Mouse (Mus musculus) stomach, embryonic 16.5 days (tissue): ENCODE measurements around the gene Timm29. TPM values are rescaled to one million over a fixed set of nuclear protein-coding genes. Genes with fewer than 3 reads are reported as not detected.

Experiments used
- ATAC-seq: fragments of 200-750 bp; cut with Nextera tagmentation; 2 replicates; pipeline ENCODE4 v1.8.0; 2017; ENCODE audit warnings: moderate number of reproducible peaks, moderate TSS enrichment; ENCODE audit not compliant: insufficient read depth, low FRiP score
- H3K27ac ChIP-seq: fragments of 300-500 bp; sonication (generic); 2 replicates; pipeline ENCODE4 v1.5.1; 2014; ENCODE audit warnings: low read length
- H3K27me3 ChIP-seq: fragments of 300-500 bp; sonication (generic); 2 replicates; pipeline ENCODE4 v1.6.1; 2014; ENCODE audit warnings: low read length, control low read depth, mixed read lengths; ENCODE audit not compliant: control insufficient read depth, insufficient read depth
- H3K36me3 ChIP-seq: fragments of 300-500 bp; sonication (generic); 2 replicates; pipeline ENCODE4 v1.6.1; 2014; ENCODE audit warnings: low read length; ENCODE audit not compliant: control insufficient read depth, insufficient read depth
- H3K4me1 ChIP-seq: fragments of 300-500 bp; sonication (generic); 2 replicates; pipeline ENCODE4 v1.6.1; 2014; ENCODE audit warnings: low read length, control low read depth, mixed read lengths; ENCODE audit not compliant: control insufficient read depth, insufficient read depth
- H3K4me2 ChIP-seq: fragments of 300-500 bp; sonication (generic); 2 replicates; pipeline ENCODE4 v1.6.1; 2014; ENCODE audit warnings: low read depth, low read length, mixed read lengths
- H3K4me3 ChIP-seq: fragments of 300-500 bp; sonication (generic); replicated peaks from 2 replicates; pipeline ENCODE4 v1.5.1; 2014; ENCODE audit warnings: mild to moderate bottlenecking, low read length
- H3K9ac ChIP-seq: fragments of 300-500 bp; sonication (generic); 2 replicates; pipeline ENCODE4 v1.6.1; 2014; ENCODE audit warnings: low read length
- H3K9me3 ChIP-seq: fragments of 300-500 bp; sonication (generic); replicated peaks from 2 replicates; pipeline ENCODE4 v1.6.1; 2016; ENCODE audit warnings: low read length, control low read depth; ENCODE audit not compliant: control insufficient read depth
- WGBS: fragments of 180-500 bp; shearing (Covaris S2); extraction: QIAGEN DNeasy Blood & Tissue Kit; methylation state at CpG from one replicate; pipeline ENCODE4 v1.1.7; 2014; 5-methylcytosine and 5-hydroxymethylcytosine counted together
- polyA plus RNA-seq: library from polyadenylated mRNA; unstranded; fragments of >200 nt; fragmentation: Nextera tagmentation; extraction: Ambion mirVana; gene quantifications from 2 replicates; pipeline ENCODE4 v1.2.1, GENCODE M21; 2015

Timm29 gene
- polyA plus RNA-seq, 1 experiment from 2014 or later = 22.9 TPM

DNA sequence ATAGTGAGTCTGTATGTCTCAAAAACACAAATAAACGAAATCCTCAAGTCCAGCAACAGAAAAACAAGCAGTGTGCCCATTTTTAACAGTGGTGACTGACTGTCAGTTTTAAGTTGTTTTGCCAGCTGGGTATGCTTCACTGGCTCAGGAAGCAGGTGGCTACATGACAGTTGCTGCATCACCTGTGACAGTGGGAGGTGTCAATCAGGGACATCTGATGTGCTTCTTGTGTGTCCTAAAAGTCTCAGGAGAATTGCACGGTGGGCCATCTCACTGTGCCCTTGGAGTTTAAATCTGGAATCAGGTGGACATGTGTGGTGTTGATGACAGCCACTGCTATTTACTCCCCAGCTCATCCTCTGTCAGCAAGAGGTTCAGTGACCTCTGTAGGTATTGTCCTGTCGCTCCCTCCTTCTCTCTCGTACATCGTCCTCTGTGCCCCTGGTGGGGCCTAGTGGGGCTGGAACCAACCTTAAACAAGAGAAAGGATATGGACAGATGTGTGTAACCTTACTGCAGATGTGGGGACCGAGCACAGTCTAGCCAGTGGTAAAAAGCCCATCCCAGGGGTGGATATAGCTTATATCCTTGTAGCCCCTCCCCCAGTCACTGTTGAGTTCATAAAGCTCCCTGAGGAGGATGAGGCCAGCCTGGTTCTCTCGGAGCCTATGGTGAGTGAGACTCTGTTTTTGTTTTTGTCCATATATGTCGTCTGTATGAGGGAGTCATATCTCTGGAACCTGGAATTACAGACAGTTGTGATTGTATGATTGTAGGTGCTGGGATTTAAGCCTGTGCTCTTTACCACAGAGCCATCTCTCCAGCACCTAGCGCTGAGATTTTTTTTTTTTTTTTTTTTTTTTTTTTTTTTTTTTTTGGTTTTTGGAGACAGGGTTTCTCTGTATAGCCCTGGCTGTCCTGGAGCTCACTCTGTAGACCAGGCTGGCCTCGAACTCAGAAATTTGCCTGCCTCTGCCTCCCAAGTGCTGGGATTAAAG, 33.1 kb downstream of the Timm29 start:
- H3K4me1 ChIP-seq = peaks cover 11% of the 10 kb centered on the region; the same call in 1 of the 2 replicates
- ATAC-seq = no peak
- no peaks in the 10 kb centered on the region for H3K9me3 ChIP-seq
- 86% methylated on average over 10 of the region's 10 CpGs for WGBS
- no peaks in the 10 kb centered on the region for H3K27me3 ChIP-seq
- no peak overlapping the region for H3K4me2 ChIP-seq
- no peak overlapping the region for H3K9ac ChIP-seq
- no peaks in the 10 kb centered on the region for H3K36me3 ChIP-seq
- H3K27ac ChIP-seq = no peak overlapping the region
- no peak overlapping the region for H3K4me3 ChIP-seq

- Histone ChIP-seq H3K27ac (no peak overlapping the region), H3K9me3 (no peaks in the 10 kb centered on the region), H3K4me2 (no peak overlapping the region), H3K9ac (no peak overlapping the region), H3K27me3 (no peaks in the 10 kb centered on the region), H3K4me1 (peaks cover 11% of the 10 kb centered on the region; the same call in 1 of the 2 replicates), H3K36me3 (no peaks in the 10 kb centered on the region), H3K4me3 (no peak overlapping the region)
- ATAC-seq = no peak
These were observed 34.0 kb downstream of the Timm29 start for GRCm38 (mm10) chr9:21626571-21626970.

DNA sequence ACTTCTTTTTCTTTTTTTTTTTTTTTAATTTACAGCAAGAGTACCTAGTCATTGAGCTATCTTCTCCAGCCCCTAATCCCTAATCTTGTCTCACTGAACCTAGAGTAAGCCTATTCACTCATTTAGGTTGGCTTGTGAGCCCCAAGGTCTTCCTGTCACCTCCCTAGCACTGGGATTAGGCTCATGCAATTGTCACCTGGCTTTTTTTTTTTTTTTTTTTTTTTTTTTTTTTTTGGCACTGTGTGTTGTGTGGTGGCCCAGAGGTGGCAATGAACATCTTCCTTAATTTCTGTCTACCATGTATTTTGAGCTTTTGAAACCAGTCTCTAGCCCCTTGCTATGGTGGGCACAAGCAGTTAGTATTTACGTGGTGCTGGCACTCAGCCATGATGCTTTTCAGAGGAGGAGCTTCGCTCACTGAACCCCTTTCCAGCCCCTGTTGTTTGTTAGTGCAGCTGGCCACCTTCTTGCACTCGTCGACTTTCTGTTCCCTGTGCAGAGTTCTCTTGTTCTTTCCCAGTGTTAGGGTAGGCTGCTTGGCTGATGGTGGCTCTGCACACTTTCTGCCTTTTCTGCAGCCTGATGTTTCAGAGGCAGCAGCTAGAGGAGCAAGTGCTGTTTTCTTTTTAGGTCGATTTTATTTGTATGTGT, 34.7 kb downstream of the Timm29 start:
- Histone ChIP-seq H3K4me2 (no peak overlapping the region), H3K36me3 (no peaks in the 10 kb centered on the region), H3K9me3 (no peaks in the 10 kb centered on the region), H3K9ac (no peak overlapping the region), H3K4me3 (no peak overlapping the region), H3K27ac (no peak overlapping the region), H3K4me1 (peaks cover 11% of the 10 kb centered on the region; the same call in 1 of the 2 replicates), H3K27me3 (no peaks in the 10 kb centered on the region)
- no peak for ATAC-seq
- 74% methylated on average over 5 of the region's 5 CpGs for WGBS

GRCm38 (mm10) chr9:21630673-21631072, 38.2 kb downstream of the Timm29 start:
- Histone ChIP-seq H3K4me3 (no peak overlapping the region), H3K27me3 (no peaks in the 10 kb centered on the region), H3K4me2 (no peak overlapping the region), H3K4me1 (peaks cover 2% of the 10 kb centered on the region; the same call in 1 of the 2 replicates), H3K9ac (no peak overlapping the region), H3K27ac (no peak overlapping the region), H3K9me3 (no peaks in the 10 kb centered on the region), H3K36me3 (peaks cover 6% of the 10 kb centered on the region; the same call in 1 of the 2 replicates)
- no peak for ATAC-seq
- WGBS = 71% methylated on average over 3 of the region's 3 CpGs

DNA sequence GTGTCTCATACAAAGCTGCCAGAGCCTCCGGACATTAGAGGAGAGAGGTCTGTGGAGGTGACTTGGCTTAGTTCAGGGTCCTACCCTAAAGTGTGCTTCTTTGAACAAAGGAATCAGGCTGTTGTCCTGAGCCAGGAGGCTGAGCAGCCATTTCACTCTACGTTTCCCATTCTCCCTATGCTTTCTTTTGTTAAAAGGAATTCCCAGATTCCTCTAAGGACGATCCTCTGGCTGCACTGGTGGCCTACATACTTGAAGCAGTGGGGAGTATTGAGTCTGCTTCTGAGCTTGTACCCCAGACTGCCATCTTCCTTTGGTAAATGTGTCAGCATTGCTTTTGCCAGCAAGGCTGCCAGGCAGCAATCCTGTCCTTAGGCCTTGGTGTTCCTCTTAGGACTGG, 40.6 kb downstream of the Timm29 start:
- Histone ChIP-seq H3K4me1 (no peaks in the 10 kb centered on the region), H3K9me3 (no peaks in the 10 kb centered on the region), H3K4me2 (no peak overlapping the region), H3K4me3 (no peak overlapping the region), H3K36me3 (peaks cover 18% of the 10 kb centered on the region), H3K9ac (no peak overlapping the region), H3K27me3 (no peaks in the 10 kb centered on the region), H3K27ac (no peak overlapping the region)
- 85% methylated on average over 3 of the region's 3 CpGs for WGBS
- no peak for ATAC-seq

- Histone ChIP-seq H3K27me3 (no peaks in the 10 kb centered on the region), H3K4me1 (no peaks in the 10 kb centered on the region), H3K9me3 (no peaks in the 10 kb centered on the region), H3K36me3 (peaks cover 40% of the 10 kb centered on the region), H3K27ac (no peak overlapping the region), H3K4me2 (no peak overlapping the region), H3K9ac (no peak overlapping the region), H3K4me3 (no peak overlapping the region)
- ATAC-seq = no peak
- WGBS = 54% methylated on average over 7 of the region's 7 CpGs
These were observed 43.1 kb downstream of the Timm29 start for GRCm38 (mm10) chr9:21635639-21636038.

DNA sequence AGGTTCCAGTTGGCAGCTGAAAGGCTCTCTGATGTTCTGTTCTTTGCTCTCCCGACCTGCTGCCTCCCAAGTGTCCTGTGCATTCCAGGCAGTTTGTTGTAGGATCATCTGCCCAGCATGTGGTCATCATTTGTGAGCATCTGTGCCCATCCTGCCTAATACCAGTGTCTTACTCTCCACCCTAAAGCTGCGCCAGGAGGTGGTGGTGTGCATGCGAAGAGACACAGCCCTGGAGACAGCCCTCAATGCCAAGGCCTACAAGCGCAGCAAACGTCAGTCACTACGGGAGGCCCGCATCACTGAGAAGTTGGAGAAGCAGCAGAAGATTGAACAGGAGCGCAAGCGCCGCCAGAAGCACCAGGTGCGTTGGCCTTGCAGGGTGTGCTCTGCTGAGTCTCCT, 46.5 kb downstream of the Timm29 start:
- no peak overlapping the region for H3K4me3 ChIP-seq
- H3K9ac ChIP-seq = no peak overlapping the region
- H3K27ac ChIP-seq = no peak overlapping the region
- H3K4me1 ChIP-seq = no peaks in the 10 kb centered on the region
- H3K4me2 ChIP-seq = no peak overlapping the region
- H3K27me3 ChIP-seq = no peaks in the 10 kb centered on the region
- H3K9me3 ChIP-seq = no peaks in the 10 kb centered on the region
- peaks cover 55% of the 10 kb centered on the region for H3K36me3 ChIP-seq
- ATAC-seq = no peak
- 92% methylated on average over 11 of the region's 11 CpGs for WGBS
